Mouse (Mus musculus): ENCODE measurements at regions not wholly inside any gene's neighbourhood (a gene's known extent, or its start where the extent isn't known, plus 50 kb on each side); places are given as distances from the start of the nearest gene placed in this dataset.
A peak's percentile ranks its signal among the peaks of the same experiment; 100 is the strongest.

- DNase-seq: no peak
Observed at GRCm38 (mm10) chr1:128824916-128825683, 233.0 kb upstream of the Cxcr4 start.

GRCm38 (mm10) chr1:128824235-128824634 lies 232.1 kb upstream of the Cxcr4 start:
- DNase-seq: peak; percentile 88

- no peak for DNase-seq
Observed at GRCm38 (mm10) chr1:128821991-128822390, 229.9 kb upstream of the Cxcr4 start.

GRCm38 (mm10) chr1:128820527-128820926 lies 228.4 kb upstream of the Cxcr4 start:
- no peak for DNase-seq

- DNase-seq: no peak
Observed at GRCm38 (mm10) chr1:128819611-128820010, 227.5 kb upstream of the Cxcr4 start.

- no peak for DNase-seq
Observed at GRCm38 (mm10) chr1:128813379-128813778, 221.3 kb upstream of the Cxcr4 start.

GRCm38 (mm10) chr1:128810860-128811259 lies 218.8 kb upstream of the Cxcr4 start:
- DNase-seq: no peak

- no peak for DNase-seq
Observed at GRCm38 (mm10) chr1:128810094-128810493, 218.0 kb upstream of the Cxcr4 start.

- DNase-seq: no peak
Observed at GRCm38 (mm10) chr1:128809601-128810000, 217.5 kb upstream of the Cxcr4 start.

GRCm38 (mm10) chr1:128808599-128808998 lies 216.5 kb upstream of the Cxcr4 start:
- DNase-seq: no peak

GRCm38 (mm10) chr1:128805687-128806653 lies 213.9 kb upstream of the Cxcr4 start:
- peak in 1 of 2 experiments; percentile 16 for DNase-seq

- peak; percentile 68 to 73 for DNase-seq
Observed at GRCm38 (mm10) chr1:128803433-128804060, 211.5 kb upstream of the Cxcr4 start.

- DNase-seq: no peak
Observed at GRCm38 (mm10) chr1:128803058-128803432, 211.0 kb upstream of the Cxcr4 start.

- DNase-seq: no peak
Observed at GRCm38 (mm10) chr1:128798721-128799120, 206.6 kb upstream of the Cxcr4 start.

- no peak for DNase-seq
Observed at GRCm38 (mm10) chr1:128795654-128796053, 203.6 kb upstream of the Cxcr4 start.

- no peak for DNase-seq
Observed at GRCm38 (mm10) chr1:128790881-128791280, 198.8 kb upstream of the Cxcr4 start.

GRCm38 (mm10) chr1:128789567-128790335 lies 197.7 kb upstream of the Cxcr4 start:
- DNase-seq: no peak

- DNase-seq: no peak
Observed at GRCm38 (mm10) chr1:128788227-128788626, 196.1 kb upstream of the Cxcr4 start.

GRCm38 (mm10) chr1:128786941-128787569 lies 195.0 kb upstream of the Cxcr4 start:
- DNase-seq: no peak

- DNase-seq: no peak
Observed at GRCm38 (mm10) chr1:128782286-128782685, 190.2 kb upstream of the Cxcr4 start.

GRCm38 (mm10) chr1:128781871-128782270 lies 189.8 kb upstream of the Cxcr4 start:
- no peak for DNase-seq

GRCm38 (mm10) chr1:128781311-128781710 lies 189.2 kb upstream of the Cxcr4 start:
- no peak for DNase-seq

All from kidney, postnatal 4 days (tissue).